23 mouse cellular contexts compared by ENCODE assay signal in the genomic region with DNA sequence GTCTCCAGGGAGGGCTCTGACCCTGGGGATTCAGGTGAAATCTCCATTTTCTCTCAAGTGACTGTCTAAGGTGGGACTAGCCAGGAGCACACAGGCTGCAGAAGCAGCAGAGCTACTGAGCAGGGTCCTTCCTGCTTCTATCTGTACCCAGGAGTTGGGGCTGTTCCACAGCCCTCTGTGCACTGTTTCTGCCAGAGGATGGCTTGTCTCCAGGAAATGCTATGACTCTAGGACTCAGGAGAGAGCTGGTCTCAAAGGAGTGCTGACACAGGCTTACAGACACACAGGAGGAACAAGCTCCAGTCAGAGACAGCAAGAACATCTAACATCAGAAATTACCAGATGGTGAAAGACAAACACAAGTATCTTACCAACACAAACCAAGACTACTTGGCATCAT.
DNase-seq lines count a peak whose midpoint lies in the region; ATAC-seq and TF ChIP-seq lines count a peak whose summit lies in the region.
"Had no signal": no experiment of that assay in that cellular context is flagged by ENCODE, and none has a peak within 500 bp of the region (broad histone marks: within the 10 kb centered on the region; RNA-seq: fewer than 3 reads in every experiment).

No protein-coding gene starts in this region.

- DNase-seq in heart, adult 18-20 months = peak; percentile 60 to 71
- DNase-seq in kidney, adult 9 months = peak; percentile 49
- no peak for DNase-seq in heart, postnatal 0 days (ENCODE audit: low spot score)
- DNase-seq in kidney, postnatal 14 days = peak; percentile 16
- DNase-seq: B cell, adult 2 months; cerebellum, adult 11 months; gastrocnemius, postnatal 36 days; layer of hippocampus, postnatal 36 days; lung, embryonic 14.5 days; thymus, adult 18-20 months; thymus, postnatal 36 days had no signal

- TF ChIP-seq CTCF in heart, postnatal 0 days (IDR thresholded peaks at IDR 0.05; ENCODE audit: low read depth) = no peak

- ATAC-seq in heart, embryonic 12.5 days (ENCODE audit: insufficient number of reproducible peaks, low FRiP score) = no peak
- ATAC-seq in kidney, embryonic 16.5 days (ENCODE audit: low FRiP score, low TSS enrichment) = no peak
- peak; percentile 14; the same call in 1 of the 2 replicates for ATAC-seq in heart, postnatal 0 days (ENCODE audit: insufficient read depth, low read depth)
- ATAC-seq in monocyte, adult 5-6 weeks (replicated peaks; ENCODE audit: insufficient number of reproducible peaks, low FRiP score, low TSS enrichment, poor library complexity, severe bottlenecking) = no peak
- ATAC-seq: midbrain, embryonic 13.5 days had no signal

- H3K36me3 ChIP-seq in heart, embryonic 12.5 days = no peaks in the 10 kb centered on the region
- no peaks in the 10 kb centered on the region for H3K36me3 ChIP-seq in kidney, embryonic 16.5 days (ENCODE audit: insufficient read depth, low read length)
- no peaks in the 10 kb centered on the region for H3K36me3 ChIP-seq in heart, postnatal 0 days (replicated peaks; ENCODE audit: control insufficient read depth, insufficient read depth, low read length)
- H3K36me3 ChIP-seq: forebrain, embryonic 10.5 days; G1E; heart, embryonic 15.5 days; hindbrain, embryonic 12.5 days; limb, embryonic 13.5 days; midbrain, embryonic 13.5 days had no signal

- no peak overlapping the region for H3K4me2 ChIP-seq in heart, embryonic 12.5 days
- no peak overlapping the region for H3K4me2 ChIP-seq in kidney, embryonic 16.5 days (replicated peaks; ENCODE audit: low read depth, low read length)
- no peak overlapping the region for H3K4me2 ChIP-seq in heart, postnatal 0 days (ENCODE audit: low read depth, low read length)
- H3K4me2 ChIP-seq: heart, embryonic 15.5 days; hindbrain, embryonic 12.5 days; limb, embryonic 13.5 days; lung, embryonic 14.5 days; midbrain, embryonic 13.5 days had no signal

- no peaks in the 10 kb centered on the region for H3K27me3 ChIP-seq in heart, embryonic 12.5 days (replicated peaks)
- H3K27me3 ChIP-seq in kidney, embryonic 16.5 days (ENCODE audit: insufficient read depth, low read length) = no peaks in the 10 kb centered on the region
- no peaks in the 10 kb centered on the region for H3K27me3 ChIP-seq in heart, postnatal 0 days (ENCODE audit: control insufficient read depth, insufficient read depth, low read length)
- H3K27me3 ChIP-seq: CH12.LX; heart, embryonic 15.5 days; hindbrain, embryonic 12.5 days; limb, embryonic 13.5 days; midbrain, embryonic 13.5 days had no signal

- H3K27ac ChIP-seq in heart, embryonic 12.5 days (ENCODE audit: poor library complexity, severe bottlenecking) = no peak overlapping the region
- no peak overlapping the region for H3K27ac ChIP-seq in kidney, embryonic 16.5 days (ENCODE audit: low read length)
- no peak overlapping the region for H3K27ac ChIP-seq in heart, postnatal 0 days (ENCODE audit: low read depth)
- H3K27ac ChIP-seq: forebrain, embryonic 10.5 days; heart, embryonic 15.5 days; hindbrain, embryonic 12.5 days; kidney, postnatal 0 days; limb, embryonic 13.5 days; liver, embryonic 14.5 days; midbrain, embryonic 13.5 days had no signal

- H3K9me3 ChIP-seq in heart, embryonic 12.5 days (replicated peaks) = no peaks in the 10 kb centered on the region
- no peaks in the 10 kb centered on the region for H3K9me3 ChIP-seq in kidney, embryonic 16.5 days (ENCODE audit: low read length)
- H3K9me3 ChIP-seq in heart, postnatal 0 days (replicated peaks; ENCODE audit: control insufficient read depth, low read length) = no peaks in the 10 kb centered on the region
- H3K9me3 ChIP-seq: forebrain, embryonic 10.5 days; heart, embryonic 15.5 days; hindbrain, embryonic 12.5 days; limb, embryonic 13.5 days; midbrain, embryonic 13.5 days had no signal

- H3K9ac ChIP-seq in heart, embryonic 12.5 days = no peak overlapping the region
- no peak overlapping the region for H3K9ac ChIP-seq in kidney, embryonic 16.5 days (replicated peaks; ENCODE audit: low read length)
- H3K9ac ChIP-seq in heart, postnatal 0 days (replicated peaks; ENCODE audit: low read depth, low read length) = no peak overlapping the region
- H3K9ac ChIP-seq: heart, embryonic 15.5 days; hindbrain, embryonic 12.5 days; limb, embryonic 13.5 days; liver, embryonic 14.5 days; lung, embryonic 14.5 days; midbrain, embryonic 13.5 days had no signal

- no peak for TF ChIP-seq EP300 in heart, postnatal 0 days (IDR thresholded peaks at IDR 0.05; ENCODE audit: low read depth)

- H3K4me1 ChIP-seq in heart, embryonic 12.5 days (replicated peaks) = no peaks in the 10 kb centered on the region
- peaks cover 7% of the 10 kb centered on the region for H3K4me1 ChIP-seq in kidney, embryonic 16.5 days (ENCODE audit: insufficient read depth, low read length)
- H3K4me1 ChIP-seq in heart, postnatal 0 days (ENCODE audit: control insufficient read depth, insufficient read depth) = no peaks in the 10 kb centered on the region; the same call in 1 of the 2 replicates
- H3K4me1 ChIP-seq: heart, embryonic 15.5 days; hindbrain, embryonic 12.5 days; midbrain, embryonic 13.5 days had no signal

- H3K4me3 ChIP-seq in heart, embryonic 12.5 days = no peak overlapping the region
- H3K4me3 ChIP-seq in kidney, embryonic 16.5 days (ENCODE audit: low read length) = no peak overlapping the region
- no peak overlapping the region for H3K4me3 ChIP-seq in heart, postnatal 0 days (ENCODE audit: low read depth, low read length)
- H3K4me3 ChIP-seq: forebrain, embryonic 10.5 days; heart, embryonic 15.5 days; hindbrain, embryonic 12.5 days; limb, embryonic 13.5 days; midbrain, embryonic 13.5 days had no signal
